Mouse (Mus musculus): ENCODE measurements around the gene 4933400A11Rik.

GRCm38 (mm10) chrX:169779535-169779934, at the start of gene 4933400A11Rik:
- TF ChIP-seq CTCF (IDR thresholded peaks at IDR 0.05; ENCODE audit: extremely low read depth, insufficient read depth, low read length) (no peak), POLR2A (IDR thresholded peaks at IDR 0.05; ENCODE audit: extremely low read depth, insufficient read depth, low read length) (no peak)

Data from cortical plate, adult 2 months (tissue).